Mouse (Mus musculus): ENCODE measurements at regions not wholly inside any gene's neighbourhood (a gene's known extent, or its start where the extent isn't known, plus 50 kb on each side); places are given as distances from the start of the nearest gene placed in this dataset.
A peak's percentile ranks its signal among the peaks of the same experiment; 100 is the strongest.

GRCm38 (mm10) chr5:142308511-142308910, 92.8 kb upstream of the Foxk1 start:
- Histone ChIP-seq H3K36me3 (ENCODE audit: control insufficient read depth, insufficient read depth, low read length, poor library complexity, severe bottlenecking) (no peaks in the 10 kb centered on the region), H3K27ac (ENCODE audit: insufficient read depth, low read depth, low read length, poor library complexity, severe bottlenecking) (no peak overlapping the region), H3K9me3 (ENCODE audit: control insufficient read depth, insufficient read depth, low read depth, low read length) (no peaks in the 10 kb centered on the region), H3K4me1 (ENCODE audit: control insufficient read depth in 2 of 2, insufficient read depth in 2 of 2, low read length in 2 of 2, poor library complexity in 1 of 2) (no peaks in the 10 kb centered on the region), H3K4me3 (ENCODE audit: insufficient read depth in 1 of 2, low read depth in 1 of 2, low read length in 2 of 2, poor library complexity in 1 of 2, severe bottlenecking in 1 of 2) (no peak overlapping the region), H3K9ac (ENCODE audit: insufficient read depth, low read depth, low read length, poor library complexity, severe bottlenecking) (no peak overlapping the region)
- DNase-seq (ENCODE audit: low read depth, low spot score): no peak
- in situ Hi-C loops (cut with MboI; ENCODE audit: low sequenced_read_pairs in 2 of 2, unreplicated experiment in 2 of 2): loop anchor here in 1 of 2 experiments (25.0 kb wide), 1 partner anchor 571 kb away; no protein-coding TSS in a partner anchor
- TF ChIP-seq CHD2 (IDR thresholded peaks at IDR 0.05; ENCODE audit: low read depth, low read length): no peak
- TF ChIP-seq ZNF384 (IDR thresholded peaks at IDR 0.05; ENCODE audit: low read depth, low read length): no peak
- TF ChIP-seq ZC3H11A (IDR thresholded peaks at IDR 0.05; ENCODE audit: borderline replicate concordance, low read depth, low read length): no peak
- no peak for TF ChIP-seq HCFC1 (IDR thresholded peaks at IDR 0.05; ENCODE audit: borderline replicate concordance, insufficient read depth, low read length)
- no peak for TF ChIP-seq MAFK (IDR thresholded peaks at IDR 0.05; ENCODE audit: insufficient read depth, low read depth, low read length)

DNA sequence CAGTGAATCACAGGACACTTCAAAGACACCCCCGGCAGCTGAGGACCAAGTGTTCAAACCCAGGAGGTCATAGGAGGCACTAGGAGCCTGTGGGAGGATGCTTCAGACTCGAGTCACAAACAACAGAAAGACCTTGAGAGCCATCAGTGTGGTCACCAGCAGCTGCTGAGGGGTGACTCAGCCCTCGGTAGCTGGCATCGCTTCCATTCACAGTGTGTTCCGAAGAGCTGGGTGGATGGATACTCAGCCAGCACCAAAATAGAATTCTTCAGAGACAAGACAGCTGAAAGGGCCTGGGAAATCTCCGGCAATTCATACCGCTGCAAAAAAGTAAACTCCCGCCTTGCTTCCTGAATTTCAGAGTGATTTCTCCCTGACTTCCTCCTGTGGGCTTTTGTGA, 87.4 kb upstream of the Foxk1 start:
- in situ Hi-C loops (cut with MboI; ENCODE audit: low sequenced_read_pairs in 2 of 2, unreplicated experiment in 2 of 2): loop anchor here in 1 of 2 experiments (25.0 kb wide), 1 partner anchor 577 kb away; no protein-coding TSS in a partner anchor
- TF ChIP-seq ZNF384 (IDR thresholded peaks at IDR 0.05; ENCODE audit: low read depth, low read length) (no peak), MAFK (IDR thresholded peaks at IDR 0.05; ENCODE audit: insufficient read depth, low read depth, low read length) (no peak), ZC3H11A (IDR thresholded peaks at IDR 0.05; ENCODE audit: borderline replicate concordance, low read depth, low read length) (no peak), HCFC1 (IDR thresholded peaks at IDR 0.05; ENCODE audit: borderline replicate concordance, insufficient read depth, low read length) (no peak), CHD2 (IDR thresholded peaks at IDR 0.05; ENCODE audit: low read depth, low read length) (no peak)
- no peak overlapping the region for H3K9ac ChIP-seq (ENCODE audit: insufficient read depth, low read depth, low read length, poor library complexity, severe bottlenecking)
- no peaks in the 10 kb centered on the region for H3K9me3 ChIP-seq (ENCODE audit: control insufficient read depth, insufficient read depth, low read depth, low read length)
- no peak for DNase-seq (ENCODE audit: low read depth, low spot score)
- no peaks in the 10 kb centered on the region for H3K4me1 ChIP-seq (ENCODE audit: control insufficient read depth in 2 of 2, insufficient read depth in 2 of 2, low read length in 2 of 2, poor library complexity in 1 of 2)
- no peak overlapping the region for H3K4me3 ChIP-seq (ENCODE audit: insufficient read depth in 1 of 2, low read depth in 1 of 2, low read length in 2 of 2, poor library complexity in 1 of 2, severe bottlenecking in 1 of 2)
- H3K36me3 ChIP-seq (ENCODE audit: control insufficient read depth, insufficient read depth, low read length, poor library complexity, severe bottlenecking): no peaks in the 10 kb centered on the region
- no peak overlapping the region for H3K27ac ChIP-seq (ENCODE audit: insufficient read depth, low read depth, low read length, poor library complexity, severe bottlenecking)

GRCm38 (mm10) chr5:142314466-142314865, 86.8 kb upstream of the Foxk1 start:
- Histone ChIP-seq H3K4me3 (ENCODE audit: insufficient read depth in 1 of 2, low read depth in 1 of 2, low read length in 2 of 2, poor library complexity in 1 of 2, severe bottlenecking in 1 of 2) (no peak overlapping the region), H3K4me1 (ENCODE audit: control insufficient read depth in 2 of 2, insufficient read depth in 2 of 2, low read length in 2 of 2, poor library complexity in 1 of 2) (no peaks in the 10 kb centered on the region), H3K27ac (ENCODE audit: insufficient read depth, low read depth, low read length, poor library complexity, severe bottlenecking) (no peak overlapping the region), H3K9me3 (ENCODE audit: control insufficient read depth, insufficient read depth, low read depth, low read length) (no peaks in the 10 kb centered on the region), H3K36me3 (ENCODE audit: control insufficient read depth, insufficient read depth, low read length, poor library complexity, severe bottlenecking) (no peaks in the 10 kb centered on the region), H3K9ac (ENCODE audit: insufficient read depth, low read depth, low read length, poor library complexity, severe bottlenecking) (no peak overlapping the region)
- no peak for DNase-seq (ENCODE audit: low read depth, low spot score)
- TF ChIP-seq CHD2 (IDR thresholded peaks at IDR 0.05; ENCODE audit: low read depth, low read length) (no peak), ZNF384 (IDR thresholded peaks at IDR 0.05; ENCODE audit: low read depth, low read length) (no peak), HCFC1 (IDR thresholded peaks at IDR 0.05; ENCODE audit: borderline replicate concordance, insufficient read depth, low read length) (no peak), ZC3H11A (IDR thresholded peaks at IDR 0.05; ENCODE audit: borderline replicate concordance, low read depth, low read length) (no peak), MAFK (IDR thresholded peaks at IDR 0.05; ENCODE audit: insufficient read depth, low read depth, low read length) (no peak)
- in situ Hi-C loops (cut with MboI; ENCODE audit: low sequenced_read_pairs in 2 of 2, unreplicated experiment in 2 of 2): loop anchor here in 1 of 2 experiments (25.0 kb wide), 1 partner anchor 577 kb away; no protein-coding TSS in a partner anchor

- in situ Hi-C loops (cut with MboI; ENCODE audit: low sequenced_read_pairs in 2 of 2, unreplicated experiment in 2 of 2): loop anchor here in 1 of 2 experiments (25.0 kb wide), 1 partner anchor 582 kb away; no protein-coding TSS in a partner anchor
Observed at GRCm38 (mm10) chr5:142319268-142319667, 82.0 kb upstream of the Foxk1 start.

GRCm38 (mm10) chr5:142321316-142321715, 80.0 kb upstream of the Foxk1 start:
- in situ Hi-C loops (cut with MboI; ENCODE audit: low sequenced_read_pairs in 2 of 2, unreplicated experiment in 2 of 2): loop anchor here in 1 of 2 experiments (25.0 kb wide), 1 partner anchor 584 kb away; no protein-coding TSS in a partner anchor
- no peak overlapping the region for H3K4me3 ChIP-seq (ENCODE audit: insufficient read depth in 1 of 2, low read depth in 1 of 2, low read length in 2 of 2, poor library complexity in 1 of 2, severe bottlenecking in 1 of 2)
- H3K27ac ChIP-seq (ENCODE audit: insufficient read depth, low read depth, low read length, poor library complexity, severe bottlenecking): no peak overlapping the region
- TF ChIP-seq CHD2 (IDR thresholded peaks at IDR 0.05; ENCODE audit: low read depth, low read length) (no peak), HCFC1 (IDR thresholded peaks at IDR 0.05; ENCODE audit: borderline replicate concordance, insufficient read depth, low read length) (no peak), ZNF384 (IDR thresholded peaks at IDR 0.05; ENCODE audit: low read depth, low read length) (no peak), ZC3H11A (IDR thresholded peaks at IDR 0.05; ENCODE audit: borderline replicate concordance, low read depth, low read length) (no peak), MAFK (IDR thresholded peaks at IDR 0.05; ENCODE audit: insufficient read depth, low read depth, low read length) (no peak)
- DNase-seq (ENCODE audit: low read depth, low spot score): no peak
- no peaks in the 10 kb centered on the region for H3K9me3 ChIP-seq (ENCODE audit: control insufficient read depth, insufficient read depth, low read depth, low read length)
- H3K36me3 ChIP-seq (ENCODE audit: control insufficient read depth, insufficient read depth, low read length, poor library complexity, severe bottlenecking): no peaks in the 10 kb centered on the region
- no peak overlapping the region for H3K9ac ChIP-seq (ENCODE audit: insufficient read depth, low read depth, low read length, poor library complexity, severe bottlenecking)
- no peaks in the 10 kb centered on the region for H3K4me1 ChIP-seq (ENCODE audit: control insufficient read depth in 2 of 2, insufficient read depth in 2 of 2, low read length in 2 of 2, poor library complexity in 1 of 2)

More at GRCm38 (mm10) chr5:142319268-142319667, 82.0 kb upstream of the Foxk1 start:
- peak overlapping the region; percentile 28; the same call in 1 of the 2 replicates for H3K9ac ChIP-seq (ENCODE audit: insufficient read depth, low read depth, low read length, poor library complexity, severe bottlenecking)
- peak; percentile 69 for DNase-seq (ENCODE audit: low read depth, low spot score)
- no peaks in the 10 kb centered on the region for H3K9me3 ChIP-seq (ENCODE audit: control insufficient read depth, insufficient read depth, low read depth, low read length)
- no peak overlapping the region for H3K4me3 ChIP-seq (ENCODE audit: insufficient read depth in 1 of 2, low read depth in 1 of 2, low read length in 2 of 2, poor library complexity in 1 of 2, severe bottlenecking in 1 of 2)
- H3K4me1 ChIP-seq (ENCODE audit: control insufficient read depth in 2 of 2, insufficient read depth in 2 of 2, low read length in 2 of 2, poor library complexity in 1 of 2): no peaks in the 10 kb centered on the region
- H3K27ac ChIP-seq (ENCODE audit: insufficient read depth, low read depth, low read length, poor library complexity, severe bottlenecking): no peak overlapping the region
- TF ChIP-seq MAFK (IDR thresholded peaks at IDR 0.05; ENCODE audit: insufficient read depth, low read depth, low read length) (no peak), ZC3H11A (IDR thresholded peaks at IDR 0.05; ENCODE audit: borderline replicate concordance, low read depth, low read length) (peak; percentile 67; the same call in 1 of the 2 replicates)
- H3K36me3 ChIP-seq (ENCODE audit: control insufficient read depth, insufficient read depth, low read length, poor library complexity, severe bottlenecking): no peaks in the 10 kb centered on the region

Data from ES-E14 (cell line).